ENCODE assay signal across 8 mouse cellular contexts in genomic region chr1:174553272-174554007, GRCm38 (mm10). TPM values are rescaled to one million over a fixed set of nuclear protein-coding genes. Genes with fewer than 3 reads are reported as not detected.
DNase-seq lines count a peak whose midpoint lies in the region; ATAC-seq lines count a peak whose summit lies in the region.

No protein-coding gene starts in this region.

- H3K4me3 ChIP-seq in limb, embryonic 11.5 days (ENCODE audit: low read depth, low read length): no peak overlapping the region

- H3K9me3 ChIP-seq in limb, embryonic 11.5 days (ENCODE audit: control insufficient read depth, low read length): no peaks in the 10 kb centered on the region

- no peaks in the 10 kb centered on the region for H3K27me3 ChIP-seq in limb, embryonic 11.5 days (ENCODE audit: control insufficient read depth, insufficient read depth, low read length)

- H3K36me3 ChIP-seq in limb, embryonic 11.5 days (ENCODE audit: control insufficient read depth, insufficient read depth, low read length): no peaks in the 10 kb centered on the region

- no peak overlapping the region for H3K27ac ChIP-seq in limb, embryonic 11.5 days (replicated peaks; ENCODE audit: low read depth, low read length)

- peak; percentile 41 for DNase-seq in ovary, postnatal 14 days (ENCODE audit: low spot score)
- DNase-seq in ovary, postnatal 10 days (ENCODE audit: low spot score): no peak
- peak; percentile 74 for DNase-seq in adrenal gland, postnatal 10 days
- DNase-seq in embryo, embryonic 11 days: peak; percentile 64
- DNase-seq in heart, postnatal 4 days: peak; percentile 72
- peak; percentile 74 for DNase-seq in limb, embryonic 11.5 days (ENCODE audit: low spot score)
- DNase-seq in retina, postnatal 7 days (ENCODE audit: low read depth, low spot score): peak; percentile 49

- no peak overlapping the region for H3K4me2 ChIP-seq in limb, embryonic 11.5 days (ENCODE audit: low read depth, severe bottlenecking)

- ATAC-seq in limb, embryonic 11.5 days (ENCODE audit: insufficient number of reproducible peaks, low FRiP score, low TSS enrichment, low read depth): no peak
- ATAC-seq in monocyte, adult 5-6 weeks (replicated peaks; ENCODE audit: insufficient number of reproducible peaks, low FRiP score, low TSS enrichment, poor library complexity, severe bottlenecking): no peak

- H3K9ac ChIP-seq in limb, embryonic 11.5 days (ENCODE audit: low read length): no peak overlapping the region

- 24% methylated on average over 2 of the region's 2 CpGs for WGBS in limb, embryonic 11.5 days

- no peaks in the 10 kb centered on the region for H3K4me1 ChIP-seq in limb, embryonic 11.5 days (ENCODE audit: control insufficient read depth, insufficient read depth, low read length)

RNA-seq across cellular contexts. Expression of gene Fmn2, which starts 51.8 kb away (rescaled TPM):
- total RNA-seq in adrenal gland, postnatal 10 days (2021): 1 to 10 TPM; 2.4 to 2.5 TPM
- total RNA-seq in heart, postnatal 4 days (2021): under 1 TPM; 0.36 to 0.52 TPM
- polyA plus RNA-seq in limb, embryonic 11.5 days (2014; fragmentation: Nextera tagmentation; extraction: Ambion mirVana): 1.2 and 1.3 TPM in 2 replicates
- total RNA-seq in monocyte, adult 5-6 weeks (2017): 0.10 TPM in 2 of 3 replicates, not detected in the other
